Mouse (Mus musculus): Measurements from ENCODE around the gene Dad1.

DNA sequence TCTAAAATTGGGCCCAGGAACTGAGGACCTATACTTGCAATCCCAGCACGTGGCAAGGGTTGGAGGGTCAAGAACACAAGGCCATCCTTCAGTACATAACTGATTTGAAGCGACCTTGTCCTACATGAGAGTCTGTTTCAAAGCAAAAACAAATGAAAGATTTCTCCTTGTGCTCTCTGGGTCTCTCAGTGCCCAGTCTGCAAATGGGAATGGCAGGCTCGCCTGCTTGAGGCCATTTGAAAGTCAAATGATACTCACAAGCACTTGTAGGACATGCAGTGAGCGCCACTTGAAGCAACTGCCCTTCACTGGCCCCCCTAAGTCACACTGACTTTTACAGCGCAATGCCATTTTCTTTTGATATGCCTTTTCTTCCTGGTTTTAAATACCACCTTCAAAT, 13.4 kb downstream of the Dad1 start:
- TF ChIP-seq CTCF (IDR thresholded peaks at IDR 0.05 in 2 of 3, conservative IDR thresholded peaks at IDR 0.05 in 1 of 3; ENCODE audit: control insufficient read depth in 1 of 3, insufficient read depth in 1 of 3, low read depth in 2 of 3, low read length in 3 of 3, poor library complexity in 1 of 3, severe bottlenecking in 1 of 3) (no peak), KAT2A (conservative IDR thresholded peaks at IDR 0.05; ENCODE audit: low read depth, low read length) (no peak), MYC (IDR thresholded peaks at IDR 0.05; ENCODE audit: low read depth, low read length) (no peak), ZKSCAN1 (IDR thresholded peaks at IDR 0.05; ENCODE audit: low read depth, low read length) (no peak), E2F4 (IDR thresholded peaks at IDR 0.05; ENCODE audit: borderline replicate concordance, low read depth, low read length) (no peak), CHD1 (IDR thresholded peaks at IDR 0.05; ENCODE audit: low read depth, low read length) (no peak), HCFC1 (IDR thresholded peaks at IDR 0.05; ENCODE audit: low read depth, low read length) (no peak), POLR2AphosphoS2 (IDR thresholded peaks at IDR 0.05; ENCODE audit: low read length) (no peak), POLR2A (IDR thresholded peaks at IDR 0.05; ENCODE audit: control insufficient read depth in 1 of 2, insufficient read depth in 1 of 2, low read depth in 1 of 2, low read length in 2 of 2, poor library complexity in 1 of 2) (no peak), MXI1 (IDR thresholded peaks at IDR 0.05; ENCODE audit: low read depth, low read length) (no peak), USF1 (IDR thresholded peaks at IDR 0.05; ENCODE audit: low read depth, low read length) (no peak), EP300 (IDR thresholded peaks at IDR 0.05; ENCODE audit: low read depth in 1 of 2, low read length in 2 of 2) (no peak)
